Mouse (Mus musculus) adrenal gland, postnatal 4 days (tissue): ENCODE measurements around the gene Zbtb12. TPM values are rescaled to one million over a fixed set of nuclear protein-coding genes. Genes with fewer than 3 reads are reported as not detected.
A peak's percentile ranks its signal among the peaks of the same experiment; 100 is the strongest.
"Not testable (repeated sequence)": the region's sequence is repeated elsewhere in the genome, so short reads cannot be mapped to it uniquely, and the experiment has no call there.

Experiments
- DNase-seq, 2 experiments: peaks; one replicate each; pipeline ENCODE4 v3.0.0; 2021 to 2022; ENCODE audit warnings: low spot score in 2 of 2, mixed read lengths in 2 of 2
- long read RNA-seq, 2 experiments: library from polyadenylated mRNA; stranded (forward); transcript quantifications; one replicate each; pipeline ENCODE4 v2.0.0; 2021
- total RNA-seq, 2 experiments: library from RNA; stranded (reverse); gene quantifications; 2 replicates each; pipeline ENCODE4 v1.2.3; 2021

Gene Zbtb12
- total RNA-seq: 10 to 100 TPM; 23.6 to 26.2 TPM
- long read RNA-seq, experiment 1: 0 reads
- long read RNA-seq, experiment 2, transcript Zbtb12-201 (2 exons, 1,858 nt): major isoform, 5 of 8 reads
- long read RNA-seq, experiment 2, partial matches to known transcripts: 1 of 8 reads
- long read RNA-seq, experiment 2, other reads (novel, unspliced or antisense): 2 of 8 reads

DNA sequence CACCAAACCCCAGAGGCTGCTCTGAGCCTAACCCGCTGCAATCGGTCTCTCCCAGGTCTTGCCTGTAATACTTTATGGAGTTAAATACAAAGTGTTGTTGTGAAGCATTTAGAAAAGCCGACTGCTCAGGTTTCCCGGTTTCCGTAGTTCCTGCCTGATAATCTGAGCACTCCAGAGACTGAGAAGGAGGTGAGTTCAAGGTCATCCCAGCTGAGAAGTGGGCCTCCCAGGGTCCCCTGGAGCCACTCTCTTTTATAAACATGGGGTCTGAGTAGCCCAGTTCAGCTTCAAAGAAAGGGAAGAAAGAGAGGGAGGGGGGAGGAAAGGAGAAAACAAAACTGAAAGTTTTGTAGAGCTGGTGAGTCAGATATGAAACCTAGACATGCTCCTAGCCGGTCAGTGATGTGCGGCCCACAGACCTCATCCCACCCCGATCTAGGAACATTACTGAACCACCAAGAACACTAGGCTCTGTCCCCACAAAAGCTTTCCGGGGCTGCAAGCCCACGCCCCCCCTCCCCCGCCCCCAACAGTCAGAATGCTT, at the start of gene Zbtb12:
Gene Zbtb12, plus strand, starts transcription at position 148 of the 544 bp plus-strand sequence.
- DNase-seq: no peak

DNA sequence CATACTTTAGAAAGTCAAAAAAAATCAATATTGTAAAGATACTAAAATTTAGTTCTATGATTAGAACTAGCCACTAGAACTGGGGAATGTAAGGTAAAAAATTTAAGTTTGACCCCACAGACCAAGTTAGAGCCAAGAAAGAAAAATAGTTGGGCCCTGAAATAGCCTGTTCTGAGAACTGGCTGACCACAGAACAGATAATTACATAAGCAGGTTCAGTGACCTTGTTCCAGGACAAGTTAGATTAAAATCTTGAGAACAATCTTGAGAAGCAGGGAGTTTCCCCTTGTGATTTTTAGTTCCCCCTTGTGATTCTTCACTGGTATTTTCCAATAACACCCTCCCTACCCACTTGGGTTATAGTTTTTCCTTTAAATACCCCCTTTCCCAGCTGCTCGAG, 48.5 kb upstream of the Zbtb12 start:
- not testable (repeated sequence) for DNase-seq

DNA sequence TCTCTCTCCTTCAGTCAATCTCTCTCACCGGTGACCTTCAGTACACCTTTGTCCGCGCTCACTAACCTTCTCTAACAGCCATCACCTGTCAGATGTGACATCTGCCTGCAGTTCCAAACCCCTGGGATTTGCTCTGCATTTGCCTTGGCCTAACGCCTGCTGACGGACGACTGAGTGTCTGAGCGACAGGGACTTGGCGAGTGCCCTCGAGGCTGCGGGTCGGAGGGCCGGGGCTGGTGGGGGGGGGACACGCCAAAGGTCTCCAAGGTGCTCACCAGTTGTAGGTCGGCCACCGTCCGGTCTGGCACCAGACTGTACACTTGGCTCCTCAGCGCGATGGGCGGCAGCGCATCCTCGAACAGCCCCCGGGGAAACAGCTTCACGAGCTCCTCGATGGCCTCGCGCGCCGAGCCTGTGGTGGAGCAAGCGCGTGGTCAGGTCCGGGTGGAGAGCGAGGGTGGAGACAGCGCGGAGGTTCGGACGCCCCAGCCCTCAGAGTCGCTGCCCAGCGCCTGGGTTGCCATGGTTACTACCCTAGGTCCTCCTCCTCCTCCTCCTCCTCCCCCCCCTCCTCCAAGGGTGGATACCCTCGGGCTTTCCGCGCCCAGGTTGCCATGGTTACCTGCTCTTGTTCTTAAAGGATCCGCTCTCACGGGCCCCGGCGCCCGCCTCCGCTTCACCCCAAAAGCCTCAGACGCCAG, 43.0 kb upstream of the Zbtb12 start:
- no peak for DNase-seq

- DNase-seq: peak; percentile 91 to 92
Observed at GRCm38 (mm10) chr17:34836856-34837221, 42.4 kb upstream of the Zbtb12 start, which contains the start of the genes Stk19 and Dxo. TSS of gene Stk19 (minus strand) at chr17:34836945. TSS of gene Dxo (plus strand) at chr17:34837019.

DNA sequence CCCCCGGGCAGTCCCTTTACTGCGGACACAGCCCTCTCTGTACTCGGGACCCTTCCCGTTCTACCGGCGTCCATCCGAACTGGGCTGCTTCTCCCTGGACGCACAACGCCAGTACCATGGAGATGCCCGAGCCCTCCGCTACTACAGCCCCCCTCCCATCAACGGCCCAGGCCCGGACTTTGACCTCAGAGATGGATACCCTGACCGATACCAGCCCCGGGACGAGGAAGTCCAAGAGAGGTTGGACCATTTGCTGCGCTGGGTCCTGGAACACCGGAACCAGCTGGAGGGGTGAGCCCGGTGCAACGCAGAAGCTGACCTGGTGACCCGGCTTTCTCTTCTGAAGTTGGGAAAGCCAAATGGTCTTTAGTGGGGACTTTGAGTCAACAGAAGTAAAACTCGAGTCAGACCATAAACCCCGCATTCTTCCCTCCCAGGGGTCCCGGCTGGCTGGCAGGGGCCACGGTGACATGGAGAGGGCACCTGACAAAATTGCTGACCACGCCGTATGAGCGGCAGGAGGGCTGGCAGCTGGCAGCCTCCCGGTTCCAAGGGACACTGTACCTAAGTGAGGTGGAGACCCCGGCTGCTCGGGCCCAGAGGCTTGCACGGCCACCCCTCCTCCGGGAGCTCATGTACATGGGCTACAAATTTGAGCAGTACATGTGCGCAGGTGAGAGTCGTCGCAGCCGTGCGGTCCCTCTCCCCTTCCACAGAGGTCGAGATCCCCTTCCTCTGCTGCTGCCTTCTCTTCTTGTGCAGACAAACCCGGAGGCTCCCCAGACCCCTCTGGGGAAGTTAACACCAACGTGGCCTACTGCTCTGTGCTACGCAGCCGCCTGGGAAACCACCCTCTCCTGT, 41.6 kb upstream of the Zbtb12 start:
- DNase-seq: no peak

- DNase-seq: no peak
Observed at GRCm38 (mm10) chr17:34838785-34839184, 40.5 kb upstream of the Zbtb12 start.

GRCm38 (mm10) chr17:34840736-34841307, 38.5 kb upstream of the Zbtb12 start:
- DNase-seq: no peak

DNA sequence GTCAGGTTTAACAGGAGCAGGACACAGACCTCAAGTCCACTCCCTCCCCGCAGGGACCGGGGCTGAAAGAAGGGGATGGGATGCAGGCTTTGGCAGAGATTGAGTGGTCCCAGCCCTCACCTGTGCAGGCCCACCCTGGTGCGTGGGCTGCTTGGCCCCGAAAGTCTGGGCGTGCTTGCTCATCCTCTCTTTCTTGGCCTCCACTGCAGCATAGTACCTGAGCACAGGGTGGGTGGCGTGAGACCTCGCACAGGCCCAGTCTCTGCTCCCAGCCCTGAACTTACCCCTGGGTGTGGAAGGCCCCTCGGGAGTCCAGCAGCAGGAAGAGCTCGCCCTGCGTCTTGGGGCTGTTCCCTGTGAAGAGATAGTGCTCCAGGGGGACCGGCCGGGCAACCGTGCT, 34.4 kb upstream of the Zbtb12 start:
- DNase-seq: no peak

GRCm38 (mm10) chr17:34847192-34847591, 32.1 kb upstream of the Zbtb12 start:
- DNase-seq: no peak

GRCm38 (mm10) chr17:34847615-34848014, 31.7 kb upstream of the Zbtb12 start:
- DNase-seq: no peak

DNA sequence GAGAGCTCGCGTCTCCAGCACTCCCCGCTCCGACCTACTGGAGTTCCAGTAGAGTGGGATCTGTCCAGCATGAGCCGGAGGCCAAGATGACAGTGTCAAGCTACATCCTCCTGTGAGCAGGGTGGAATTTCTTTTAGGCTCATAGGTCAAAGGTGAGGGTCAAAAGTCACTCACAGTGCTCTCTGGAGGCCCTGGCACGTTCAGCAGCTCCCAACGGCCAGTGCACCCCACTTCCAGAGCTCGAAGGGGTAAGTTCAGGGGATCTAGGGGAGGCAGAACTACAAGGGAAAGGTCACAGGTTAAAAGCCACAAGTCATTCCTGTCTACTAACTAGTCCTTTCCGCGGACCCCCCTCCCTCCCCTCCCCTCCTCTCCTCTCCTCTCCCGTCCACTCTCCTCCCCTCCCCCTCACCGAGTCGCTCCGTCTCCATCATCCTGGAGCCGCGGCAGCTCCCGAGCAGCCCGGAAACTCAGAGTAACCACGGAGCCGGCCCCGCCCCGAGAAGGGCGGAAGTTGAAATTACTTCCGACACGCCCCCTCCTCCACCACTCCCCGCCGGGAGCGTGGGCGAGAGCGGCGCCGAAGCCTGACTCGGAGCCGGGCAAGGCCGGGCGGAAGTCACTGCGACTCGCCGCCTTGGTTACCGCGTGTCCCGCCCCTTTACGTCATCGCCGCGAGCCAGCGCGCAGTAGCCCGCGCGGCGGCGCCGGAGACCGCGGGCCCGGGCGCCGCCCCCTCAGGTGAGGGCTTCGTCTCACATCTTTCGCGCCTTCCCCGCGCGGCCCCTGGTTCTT, 29.4 kb upstream of the Zbtb12 start, which contains the start of the genes Skiv2l and Nelfe:
Gene Skiv2l, minus strand, starts transcription at position 489 of the 795 bp plus-strand sequence.
Gene Nelfe, plus strand, starts transcription at position 670 of the 795 bp plus-strand sequence.
- DNase-seq: peak; percentile 96 to 98

DNA sequence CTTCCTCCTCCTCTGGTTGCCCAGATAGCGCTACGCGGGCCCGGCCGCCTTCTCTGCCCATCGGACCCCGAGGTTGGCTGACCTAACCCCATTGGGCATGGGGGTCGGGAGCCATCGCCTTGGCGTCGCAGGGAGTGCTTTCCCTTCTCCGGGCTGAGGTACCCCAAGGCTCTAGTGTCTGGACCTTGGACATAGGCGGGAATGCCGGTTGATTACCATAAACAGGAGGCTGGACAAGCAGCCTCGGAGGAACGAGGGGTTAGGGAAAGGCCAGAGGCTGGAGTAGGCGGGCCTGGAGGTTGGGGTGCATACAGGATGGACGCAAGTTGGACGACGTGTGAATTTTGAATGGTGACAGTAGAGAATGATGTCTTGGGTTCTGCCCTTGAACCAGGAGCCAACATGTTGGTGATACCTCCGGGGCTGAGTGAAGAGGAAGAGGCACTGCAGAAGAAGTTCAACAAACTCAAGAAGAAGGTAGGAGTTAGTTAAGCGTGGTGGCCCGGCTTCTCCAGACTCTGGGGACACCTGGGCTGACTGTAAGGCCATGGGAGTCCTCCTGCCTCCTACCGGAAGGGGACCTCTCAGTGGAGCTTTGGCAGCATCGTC, 28.7 kb upstream of the Zbtb12 start:
- DNase-seq: no peak

- DNase-seq: no peak
Observed at GRCm38 (mm10) chr17:34853511-34853910, 25.8 kb upstream of the Zbtb12 start.

DNA sequence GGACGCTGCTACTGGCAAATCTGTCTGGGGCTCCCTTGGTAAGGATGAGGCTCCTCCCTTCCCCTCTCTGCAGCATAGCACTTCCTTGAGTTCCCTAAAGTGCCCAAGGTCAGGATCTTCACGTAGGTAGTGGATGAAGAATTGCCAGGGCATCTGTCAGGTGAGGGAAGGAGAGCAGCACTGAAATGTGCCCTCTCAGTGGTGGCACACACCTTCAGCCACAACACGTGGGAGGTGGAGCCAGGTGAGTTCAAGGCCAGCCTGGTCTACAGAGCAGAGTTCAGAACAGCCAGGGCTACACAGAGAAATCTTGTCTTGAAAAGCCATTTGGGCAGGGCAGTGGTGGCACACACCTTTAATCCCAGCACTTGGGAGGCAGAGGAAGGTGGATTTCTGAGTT, 24.5 kb upstream of the Zbtb12 start:
- no peak for DNase-seq

DNA sequence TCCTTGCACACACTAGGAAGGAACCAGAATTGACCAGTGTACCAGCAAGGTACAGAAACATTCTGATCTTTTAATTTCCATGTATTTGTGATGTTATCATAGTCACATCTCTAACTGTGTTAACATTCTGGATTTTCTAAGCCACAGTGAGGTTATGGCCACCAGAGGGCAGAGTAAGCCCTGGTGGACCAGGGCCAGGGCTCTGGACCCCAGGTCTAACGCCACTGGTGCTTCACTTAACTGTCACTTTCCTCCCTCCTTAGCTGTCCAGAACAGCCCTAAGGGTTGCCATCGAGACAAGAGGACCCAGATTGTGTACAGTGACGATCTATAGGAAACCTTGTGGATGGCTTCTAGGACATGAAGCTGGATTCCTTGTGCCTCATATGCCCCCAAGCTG, 23.5 kb upstream of the Zbtb12 start:
- DNase-seq: no peak

GRCm38 (mm10) chr17:34858670-34859069, 20.6 kb upstream of the Zbtb12 start:
- no peak for DNase-seq

DNA sequence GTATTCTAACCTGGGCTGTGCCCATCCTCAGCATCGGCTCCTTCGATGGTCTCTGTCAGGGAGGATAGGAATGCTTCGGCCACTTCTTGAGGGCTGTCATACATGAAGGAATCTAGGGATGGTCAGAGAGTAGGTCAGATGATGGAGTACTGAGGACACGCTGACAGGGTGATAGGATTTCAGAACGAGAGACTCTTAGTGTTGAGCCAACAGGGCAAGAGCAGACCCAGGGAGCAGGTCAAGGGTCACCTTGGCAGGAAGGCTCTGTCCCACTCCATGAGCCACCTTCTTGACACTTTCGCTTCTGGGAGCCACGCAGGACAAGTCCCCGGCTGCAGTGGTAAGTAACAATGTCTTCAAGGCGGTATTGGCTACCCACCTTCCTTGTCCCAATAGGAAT, 18.8 kb upstream of the Zbtb12 start:
- no peak for DNase-seq

DNA sequence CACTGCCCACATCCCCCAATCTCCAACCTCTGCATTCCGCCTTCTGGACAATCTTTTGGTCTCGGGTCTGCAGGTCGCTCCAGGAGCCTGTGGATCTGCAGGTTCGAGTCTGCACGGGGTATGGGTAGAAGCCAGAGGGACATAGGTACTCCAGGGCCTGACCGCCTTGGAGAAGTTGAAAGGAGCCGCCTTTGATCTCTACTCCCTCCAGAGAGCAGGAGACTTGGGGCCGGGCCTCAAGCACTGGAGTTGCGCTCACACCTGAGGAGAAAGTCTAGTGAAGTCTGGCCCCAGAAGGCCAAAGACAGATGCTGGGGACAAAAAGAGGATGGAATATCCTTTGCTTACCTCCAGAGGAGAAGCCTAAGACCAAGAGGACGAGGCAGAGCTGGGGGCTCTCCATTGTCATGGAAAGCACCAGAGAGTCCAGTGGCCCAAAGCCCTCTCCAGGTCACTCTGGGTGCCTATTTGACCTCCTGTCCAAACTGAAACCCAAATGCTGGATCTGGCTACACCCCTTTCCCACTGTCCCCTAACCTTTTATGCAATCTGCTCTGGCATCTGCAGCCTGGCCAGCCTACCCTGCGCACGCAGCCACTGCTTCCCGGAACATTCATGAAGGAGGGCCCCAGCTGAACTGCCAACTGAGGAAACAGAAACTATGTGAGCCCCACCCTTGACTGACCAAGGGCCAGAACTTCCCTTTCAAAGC, 17.4 kb upstream of the Zbtb12 start:
- DNase-seq: no peak

- DNase-seq: no peak
Observed at GRCm38 (mm10) chr17:34862416-34863081, 16.7 kb upstream of the Zbtb12 start, which contains the start of gene Cfb. TSS of gene Cfb (minus strand) at chr17:34862518.
